Mouse (Mus musculus) heart, adult 2 months (tissue): ENCODE measurements at regions not wholly inside any gene's neighbourhood (a gene's known extent, or its start where the extent isn't known, plus 50 kb on each side); places are given as distances from the start of the nearest gene placed in this dataset.
A peak's percentile ranks its signal among the peaks of the same experiment; 100 is the strongest.
"Not testable (repeated sequence)": the region's sequence is repeated elsewhere in the genome, so short reads cannot be mapped to it uniquely, and the experiment has no call there.

ENCODE experiments used
- DNase-seq, 2 experiments: peaks; one replicate each; pipeline ENCODE4 v3.0.0; 2021
- H3K27ac ChIP-seq: fragments of 200-600 bp; 2 replicates; pipeline ENCODE4 v1.8.1; 2022
- H3K27me3 ChIP-seq: fragments of 200-500 bp; 2 replicates; pipeline ENCODE4 v1.6.1; 2012; ENCODE audit warnings: mild to moderate bottlenecking, low read length, inconsistent platforms, mixed read lengths; ENCODE audit not compliant: control insufficient read depth, insufficient read depth
- H3K36me3 ChIP-seq: fragments of 200-500 bp; 2 replicates; pipeline ENCODE4 v1.6.1; 2012; ENCODE audit warnings: low read length, inconsistent platforms; ENCODE audit not compliant: control insufficient read depth, insufficient read depth
- H3K4me1 ChIP-seq: fragments of 200-500 bp; 2 replicates; pipeline ENCODE4 v1.6.1; 2011; ENCODE audit warnings: low read length; ENCODE audit not compliant: control insufficient read depth, insufficient read depth
- H3K4me3 ChIP-seq: fragments of 200-600 bp; 2 replicates; pipeline ENCODE4 v1.8.1; 2022
- H3K79me2 ChIP-seq: fragments of 200-500 bp; replicated peaks from 2 replicates; pipeline ENCODE4 v1.6.1; 2012; ENCODE audit warnings: mild to moderate bottlenecking, inconsistent platforms, low read length, moderate library complexity, mixed read lengths; ENCODE audit not compliant: control insufficient read depth, insufficient read depth
- H3K9ac ChIP-seq: fragments of 200-500 bp; 2 replicates; pipeline ENCODE4 v1.6.1; 2012; ENCODE audit warnings: low read depth, mild to moderate bottlenecking, control low read depth, inconsistent platforms, low read length, mixed read lengths
- CTCF ChIP-seq: fragments of 200-600 bp; IDR thresholded peaks from 2 replicates; pipeline ENCODE4 v1.8.1; 2022; ENCODE audit warnings: antibody characterized with exemption, mild to moderate bottlenecking, moderate library complexity
- EP300 ChIP-seq: fragments of 200-500 bp; IDR thresholded peaks from 2 replicates; pipeline ENCODE4 v1.6.1; 2011; ENCODE audit warnings: low read depth, low read length, control low read depth; ENCODE audit not compliant: insufficient read depth
- POLR2A ChIP-seq: fragments of 200-500 bp; IDR thresholded peaks from 2 replicates; pipeline ENCODE4 v1.6.1; 2011; ENCODE audit warnings: mild to moderate bottlenecking, low read depth, low read length, control low read depth; ENCODE audit not compliant: insufficient read depth
- WGBS: fragments of 180-500 bp; shearing (Covaris S2); methylation state at CpG from one replicate; pipeline ENCODE4 v1.1.7; 2018; 5-methylcytosine and 5-hydroxymethylcytosine counted together
- intact Hi-C: fragments of 180-260 bp; cut with DNase I; formaldehyde crosslinking; loops from one replicate; pipeline ENCODE4 v1.15.1; 2025

GRCm38 (mm10) chr2:107151878-107152277 lies 92.4 kb upstream of the Fshb start:
- no peak for DNase-seq
- Histone ChIP-seq H3K79me2 (no peaks in the 10 kb centered on the region), H3K9ac (no peak overlapping the region), H3K4me3 (no peak overlapping the region), H3K36me3 (no peaks in the 10 kb centered on the region), H3K4me1 (no peaks in the 10 kb centered on the region), H3K27ac (no peak overlapping the region), H3K27me3 (no peaks in the 10 kb centered on the region)
- no peak for TF ChIP-seq EP300
- TF ChIP-seq CTCF, result no peak
- TF ChIP-seq POLR2A, result no peak
- intact Hi-C loops, result no loop called here

GRCm38 (mm10) chr2:107158836-107159402 lies 99.5 kb upstream of the Fshb start:
- H3K27me3 ChIP-seq, H3K79me2 ChIP-seq, H3K4me1 ChIP-seq, DNase-seq, intact Hi-C loops, H3K9ac ChIP-seq, H3K27ac ChIP-seq, H3K36me3 ChIP-seq, H3K4me3 ChIP-seq: not testable (repeated sequence)
- 61% methylated on average over 13 of the region's 13 CpGs for WGBS

GRCm38 (mm10) chr2:107175721-107176120 lies 114.7 kb upstream of the Kcna4 start:
- Histone ChIP-seq H3K27ac (no peak overlapping the region), H3K4me1 (no peaks in the 10 kb centered on the region), H3K36me3 (no peaks in the 10 kb centered on the region), H3K9ac (no peak overlapping the region), H3K4me3 (no peak overlapping the region), H3K27me3 (no peaks in the 10 kb centered on the region), H3K79me2 (no peaks in the 10 kb centered on the region)
- 45% methylated on average over 4 of the region's 4 CpGs for WGBS
- no peak for TF ChIP-seq POLR2A
- peak; percentile 66 for TF ChIP-seq CTCF
- intact Hi-C loops, result loop anchor here (5.0 kb wide), 1 partner anchor 692 kb away; no protein-coding TSS in a partner anchor
- no peak for DNase-seq

- TF ChIP-seq CTCF (no peak), EP300 (no peak), POLR2A (no peak)
- intact Hi-C loops, result no loop called here
- Histone ChIP-seq H3K9ac (no peak overlapping the region), H3K4me3 (no peak overlapping the region), H3K79me2 (no peaks in the 10 kb centered on the region), H3K27me3 (no peaks in the 10 kb centered on the region), H3K4me1 (no peaks in the 10 kb centered on the region), H3K36me3 (no peaks in the 10 kb centered on the region), H3K27ac (no peak overlapping the region)
- DNase-seq, result no peak
- WGBS, result 82% methylated on average over 6 of the region's 6 CpGs
Measured at GRCm38 (mm10) chr2:107183066-107183465, 107.4 kb upstream of the Kcna4 start.

GRCm38 (mm10) chr2:107184864-107185263 lies 105.6 kb upstream of the Kcna4 start:
- Histone ChIP-seq H3K4me3 (no peak overlapping the region), H3K9ac (no peak overlapping the region), H3K79me2 (no peaks in the 10 kb centered on the region), H3K27me3 (no peaks in the 10 kb centered on the region), H3K27ac (no peak overlapping the region), H3K4me1 (no peaks in the 10 kb centered on the region), H3K36me3 (no peaks in the 10 kb centered on the region)
- TF ChIP-seq CTCF (no peak), POLR2A (no peak), EP300 (no peak)
- intact Hi-C loops, result no loop called here
- WGBS, result 54% methylated on average over 3 of the region's 3 CpGs
- DNase-seq, result no peak

GRCm38 (mm10) chr2:107201856-107202473 lies 88.5 kb upstream of the Kcna4 start:
- H3K4me1 ChIP-seq, result no peaks in the 10 kb centered on the region
- no peak overlapping the region for H3K27ac ChIP-seq
- no peak overlapping the region for H3K9ac ChIP-seq
- H3K27me3 ChIP-seq, result no peaks in the 10 kb centered on the region
- TF ChIP-seq EP300 (no peak), POLR2A (no peak), CTCF (no peak)
- intact Hi-C loops, result no loop called here
- 71% methylated on average over 4 of the region's 4 CpGs for WGBS
- H3K36me3 ChIP-seq, result no peaks in the 10 kb centered on the region
- no peak for DNase-seq
- H3K4me3 ChIP-seq, result no peak overlapping the region
- H3K79me2 ChIP-seq, result no peaks in the 10 kb centered on the region
